Mouse (Mus musculus) mouse embryonic stem cell (cell line): Measurements from ENCODE around the gene Leprot.

Experiments used
- in situ Hi-C, 2 experiments: fragments of 300-500 bp; cut with MboI; formaldehyde crosslinking; loops; 1 replicate in 1 of 2; 3 replicates in 1 of 2; pipeline ENCODE4 v1.14.3; 2019 to 2020; ENCODE audit warnings: low sequenced_read_pairs in 2 of 2, low pct_unique_long_range_greater_than_20kb in 1 of 2, mixed read lengths in 1 of 2; ENCODE audit not compliant: unreplicated experiment in 1 of 2

The Leprot gene

DNA sequence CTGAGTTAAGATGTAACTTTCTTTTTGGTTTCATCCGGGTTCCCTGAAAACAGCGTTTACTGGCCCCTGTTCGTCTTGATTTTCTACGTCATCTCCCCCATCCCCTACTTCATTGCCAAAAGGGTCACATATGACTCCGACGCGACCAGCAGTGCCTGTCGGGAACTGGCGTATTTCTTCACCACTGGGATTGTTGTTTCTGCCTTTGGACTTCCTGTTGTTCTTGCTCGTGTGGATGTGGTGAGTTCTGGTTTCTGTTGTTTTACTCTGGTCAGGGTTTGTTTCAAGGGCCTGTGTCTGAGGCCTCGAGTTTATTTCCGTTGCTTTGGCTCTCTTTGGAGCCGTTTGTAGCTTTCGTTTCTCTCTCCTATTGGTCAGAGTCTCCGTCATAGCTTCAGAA is 8.5 kb downstream of the Leprot start:
- in situ Hi-C loops: loop anchor here in 1 of 2 experiments (10.0 kb wide), 1 partner anchor 339 kb away; no protein-coding TSS in a partner anchor

DNA sequence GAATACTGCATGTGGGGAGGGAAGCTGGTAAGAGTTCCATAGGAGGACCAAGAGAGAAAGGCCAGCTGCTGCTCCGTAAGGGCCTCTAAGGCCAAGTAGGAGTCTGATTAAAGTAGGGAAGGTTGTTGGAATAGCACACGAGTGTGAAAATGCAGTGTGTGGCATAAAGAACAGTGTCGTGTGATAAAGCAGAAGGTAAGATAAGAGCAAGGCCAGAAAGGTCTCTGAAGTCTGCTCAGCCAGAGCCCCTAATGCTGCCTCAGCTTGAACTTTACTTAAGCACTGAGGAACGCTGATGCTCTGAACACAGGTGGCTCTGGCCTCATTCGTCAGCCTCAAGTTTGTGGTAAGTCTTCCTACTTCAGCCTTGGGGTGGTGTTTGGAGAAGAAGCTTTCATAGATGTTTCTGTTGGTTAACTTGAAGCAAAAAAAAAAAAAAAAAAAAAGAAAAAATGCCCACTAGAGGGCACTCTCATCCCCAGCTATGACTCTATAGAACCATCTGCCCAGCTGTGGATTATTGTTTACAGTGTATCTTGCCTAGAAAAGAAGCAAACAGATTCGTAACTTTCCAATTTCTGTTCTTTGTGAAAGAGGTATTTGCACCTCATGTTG is 9.5 kb downstream of the Leprot start:
- in situ Hi-C loops: loop anchor here in 1 of 2 experiments (10.0 kb wide), 1 partner anchor 338 kb away; no protein-coding TSS in a partner anchor

DNA sequence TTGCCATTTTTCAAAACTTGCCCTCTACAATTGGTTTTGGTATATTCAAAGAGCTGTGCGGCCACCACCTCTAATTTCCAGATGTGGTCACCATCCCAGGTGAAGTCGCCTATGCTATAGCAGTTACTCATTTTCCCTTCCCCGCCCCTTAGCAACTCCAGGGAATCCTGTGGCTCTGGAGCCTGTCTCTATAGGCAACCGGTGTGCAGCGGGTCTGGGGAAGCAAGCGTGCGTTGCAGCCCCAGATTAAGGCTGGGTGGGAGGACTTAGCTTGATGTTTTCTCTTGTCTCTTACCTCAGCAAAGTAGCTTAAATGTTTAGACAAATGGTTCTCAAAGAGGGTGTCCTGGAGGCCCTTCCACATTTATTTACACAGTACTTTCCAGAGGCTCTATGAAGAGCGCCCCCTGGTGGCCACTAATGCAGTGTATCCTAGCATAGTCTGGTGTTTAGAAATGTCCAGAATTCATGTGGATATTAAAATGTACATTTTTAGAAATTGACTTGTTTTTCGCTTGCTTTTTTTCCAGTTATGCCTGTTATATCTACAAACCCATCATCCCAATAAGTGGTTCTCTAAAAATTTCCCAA is 16.7 kb downstream of the Leprot start:
- in situ Hi-C loops: no loop called here

DNA sequence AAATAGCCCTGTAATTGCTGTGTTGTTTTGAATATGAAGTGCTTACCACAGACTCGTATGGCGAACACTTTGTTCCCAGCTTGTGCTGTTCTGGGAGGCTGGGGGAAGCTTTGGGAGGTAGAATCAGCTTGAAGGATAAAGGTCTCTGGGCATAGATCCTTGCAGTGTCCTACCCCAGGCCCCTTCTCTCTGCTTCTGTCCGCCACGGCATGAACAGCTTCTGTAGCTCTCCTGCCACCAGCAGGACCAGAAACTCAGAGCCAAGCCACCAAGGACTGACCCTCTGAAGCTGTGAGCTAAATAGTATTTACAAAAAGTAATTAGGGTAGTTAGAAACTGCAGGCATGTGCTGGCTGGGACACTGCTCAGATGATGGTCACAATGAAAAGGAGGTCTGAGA is 17.2 kb downstream of the Leprot start:
- in situ Hi-C loops: no loop called here

DNA sequence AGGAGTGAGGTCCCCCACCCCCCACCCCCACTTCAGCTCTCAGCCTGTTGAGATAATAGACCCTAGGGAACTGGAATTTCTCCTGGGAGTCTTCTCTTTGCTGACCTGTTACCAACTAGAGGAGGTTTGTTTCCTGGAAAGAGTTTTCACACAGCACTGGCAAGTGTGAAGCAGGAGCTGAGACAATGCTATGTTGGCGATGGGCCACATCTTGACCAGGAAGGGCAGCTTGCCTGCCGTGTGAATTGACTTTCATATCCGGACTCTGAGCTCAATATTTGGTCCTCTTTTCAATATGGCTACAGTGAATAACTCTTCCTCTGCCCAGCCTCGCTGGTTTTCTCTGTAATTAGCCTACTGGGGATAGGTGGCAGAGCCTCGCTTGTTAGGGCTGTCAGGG is 21.6 kb downstream of the Leprot start:
- in situ Hi-C loops: no loop called here

DNA sequence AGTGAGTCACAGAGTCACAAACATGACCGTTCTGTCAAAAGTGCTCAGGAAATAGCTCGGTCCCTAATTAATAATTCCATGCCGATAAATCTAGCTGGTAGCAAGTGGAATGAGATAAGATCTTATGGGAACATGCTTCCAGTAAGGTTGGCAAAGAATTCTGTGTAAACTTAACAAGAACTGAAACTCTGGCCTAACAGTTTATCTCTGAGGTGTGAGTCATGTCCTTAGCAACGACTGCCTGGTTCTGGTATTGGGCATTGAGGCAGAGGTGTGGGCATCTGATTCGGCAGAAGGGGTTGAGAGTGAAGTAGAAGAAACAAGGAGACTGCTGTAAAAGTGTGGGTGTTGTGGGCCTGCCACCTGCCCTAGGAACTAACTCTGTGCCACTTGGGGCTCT is 22.3 kb downstream of the Leprot start:
- in situ Hi-C loops: no loop called here

DNA sequence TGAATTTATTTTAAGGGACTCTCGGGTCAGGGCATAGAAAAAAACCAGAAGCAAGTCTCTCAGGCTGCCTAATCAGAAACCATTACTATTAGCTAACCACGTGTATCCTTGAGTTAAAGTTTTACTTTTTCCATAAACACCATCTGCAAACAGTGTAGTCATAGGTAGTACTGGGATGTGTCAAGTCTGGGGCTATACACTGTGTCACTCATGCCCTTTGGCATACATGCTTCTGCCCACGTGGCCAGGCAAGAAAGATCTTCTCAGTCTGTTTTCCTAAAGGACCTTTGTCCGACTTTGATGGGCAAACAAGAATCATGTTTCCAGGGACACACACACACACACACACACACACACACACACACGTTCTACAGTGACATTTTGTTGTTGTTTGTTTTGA is 27.3 kb downstream of the Leprot start:
- in situ Hi-C loops: loop anchor here in 1 of 2 experiments (25.0 kb wide), 1 partner anchor 338 kb away; no protein-coding TSS in a partner anchor

DNA sequence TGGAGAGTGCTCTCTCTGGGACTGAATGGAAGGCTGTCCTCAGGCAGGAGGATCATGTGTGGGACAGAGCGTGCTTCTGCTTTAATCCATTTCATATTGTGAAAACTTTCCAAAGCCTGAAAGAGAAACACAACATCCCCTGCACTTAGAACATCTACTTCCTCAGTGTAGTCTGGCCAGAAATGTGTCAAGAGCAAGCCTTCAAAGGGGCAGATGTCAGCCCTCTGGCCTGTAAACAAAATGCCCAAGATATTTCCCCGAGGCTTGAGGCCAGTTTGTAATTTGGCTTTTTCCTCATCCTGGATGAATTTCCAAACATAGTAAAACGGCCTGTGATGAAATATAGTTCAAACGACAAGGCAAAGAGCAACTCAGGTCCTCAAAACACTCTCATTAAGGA is 28.2 kb downstream of the Leprot start:
- in situ Hi-C loops: loop anchor here in 1 of 2 experiments (25.0 kb wide), 1 partner anchor 337 kb away; no protein-coding TSS in a partner anchor

DNA sequence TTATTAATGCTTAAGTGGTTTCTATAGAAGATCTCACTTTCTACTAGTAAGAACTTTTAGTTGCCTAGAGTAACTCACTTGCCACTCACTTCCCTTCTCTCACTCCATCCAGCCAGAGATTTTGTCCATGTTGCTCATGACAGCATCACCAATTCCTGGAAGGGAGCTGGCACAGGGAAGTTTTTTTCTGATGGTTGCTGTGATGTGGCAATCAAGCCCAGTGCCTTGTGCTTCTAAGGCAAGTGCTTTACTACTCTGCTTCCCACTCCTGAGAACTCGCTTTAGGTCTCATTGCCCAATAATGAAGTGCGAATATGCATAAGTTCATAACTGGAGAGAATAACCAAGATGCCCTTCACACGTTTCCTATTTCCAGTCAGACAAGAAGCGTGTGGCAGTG is 35.1 kb downstream of the Leprot start:
- in situ Hi-C loops: loop anchor here in 1 of 2 experiments (25.0 kb wide), 1 partner anchor 330 kb away; no protein-coding TSS in a partner anchor

DNA sequence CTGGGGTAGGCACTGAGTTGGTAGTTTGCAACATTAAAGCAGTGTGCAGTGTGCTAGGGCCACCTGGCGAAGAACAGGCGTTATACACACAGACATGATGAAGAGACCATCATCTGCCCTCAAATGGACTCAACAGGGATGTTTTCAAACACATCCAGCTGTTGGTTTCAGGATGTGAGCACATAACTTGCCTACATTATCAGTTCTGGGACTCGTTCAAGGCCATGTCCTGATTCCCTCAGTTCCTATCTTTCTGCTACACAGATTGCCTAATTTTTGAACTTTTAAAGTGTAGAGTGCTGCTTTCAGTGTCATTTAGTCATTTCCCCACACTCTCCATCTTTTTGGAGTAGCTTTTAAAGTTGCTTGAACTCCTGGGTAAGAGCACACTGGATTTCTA is 35.6 kb downstream of the Leprot start:
- in situ Hi-C loops: loop anchor here in 1 of 2 experiments (25.0 kb wide), 1 partner anchor 329 kb away; no protein-coding TSS in a partner anchor

DNA sequence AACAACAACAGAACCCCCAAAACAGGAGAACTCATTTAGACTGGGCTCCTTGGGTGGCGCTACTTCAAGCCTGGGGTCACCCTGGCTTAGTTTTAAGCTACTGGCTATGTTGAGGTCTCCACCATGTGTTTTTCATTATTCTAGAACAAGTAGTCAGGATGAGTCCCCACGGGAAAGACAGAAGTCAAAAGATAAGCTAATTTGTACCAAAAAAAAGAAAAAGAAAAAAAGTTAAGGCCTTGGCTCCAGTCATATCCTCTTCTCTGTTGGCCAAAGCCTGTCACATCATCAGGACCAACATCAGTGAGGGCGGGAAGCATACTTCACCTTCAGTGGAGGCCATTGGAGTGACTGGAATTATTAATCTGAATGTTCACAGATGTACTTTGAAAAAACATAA is 37.3 kb downstream of the Leprot start:
- in situ Hi-C loops: loop anchor here in 1 of 2 experiments (25.0 kb wide), 1 partner anchor 327 kb away; no protein-coding TSS in a partner anchor

DNA sequence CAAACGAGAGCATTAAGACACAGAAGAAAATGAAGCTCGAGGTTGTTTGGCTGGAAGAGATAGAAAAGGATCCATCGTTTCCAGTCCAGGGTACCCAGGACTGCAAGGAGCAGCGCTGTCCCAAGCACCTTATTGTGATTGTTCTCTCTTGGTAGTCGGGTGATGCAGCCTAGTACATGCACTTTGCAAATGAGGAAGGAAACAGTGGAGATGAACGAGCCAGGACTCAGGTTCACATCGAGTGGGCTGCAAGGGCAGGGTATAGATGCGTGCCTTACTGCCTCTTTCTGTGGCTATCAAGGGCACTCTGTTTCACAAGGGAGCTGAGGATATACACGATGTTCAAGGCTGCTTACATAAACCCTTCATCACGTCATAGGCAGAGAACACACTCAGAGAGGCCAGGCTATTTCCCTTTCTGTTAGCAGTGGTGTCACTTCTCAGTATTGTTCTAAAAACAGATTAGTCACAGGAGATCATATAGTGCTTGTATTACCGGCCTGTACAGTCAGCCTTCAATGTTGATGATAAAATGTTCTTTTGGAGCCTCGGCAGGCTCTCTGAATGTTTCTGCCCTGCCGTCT is 38.8 kb downstream of the Leprot start:
- in situ Hi-C loops: loop anchor here in 1 of 2 experiments (25.0 kb wide), 1 partner anchor 326 kb away; no protein-coding TSS in a partner anchor

DNA sequence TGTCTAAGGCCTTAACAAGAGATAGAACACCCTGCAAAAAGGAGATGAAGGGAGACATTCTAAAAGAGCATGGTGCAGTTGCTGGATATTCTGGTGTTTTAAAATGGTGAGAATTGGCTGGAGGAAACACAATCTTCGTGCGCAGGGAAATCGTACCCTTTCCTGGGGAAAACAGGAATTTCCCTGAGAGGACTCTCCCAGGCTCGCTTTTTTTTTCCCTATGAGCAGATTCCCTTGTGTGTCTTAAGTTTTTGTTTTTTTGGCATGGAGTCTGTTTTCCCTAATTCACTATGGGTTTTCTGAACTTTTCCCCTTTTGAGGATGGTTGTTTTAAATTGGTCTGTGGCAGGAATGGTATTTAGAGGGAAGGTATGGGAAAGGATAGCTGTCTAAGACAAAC is 41.7 kb downstream of the Leprot start:
- in situ Hi-C loops: loop anchor here in 1 of 2 experiments (25.0 kb wide), 1 partner anchor 323 kb away; no protein-coding TSS in a partner anchor

DNA sequence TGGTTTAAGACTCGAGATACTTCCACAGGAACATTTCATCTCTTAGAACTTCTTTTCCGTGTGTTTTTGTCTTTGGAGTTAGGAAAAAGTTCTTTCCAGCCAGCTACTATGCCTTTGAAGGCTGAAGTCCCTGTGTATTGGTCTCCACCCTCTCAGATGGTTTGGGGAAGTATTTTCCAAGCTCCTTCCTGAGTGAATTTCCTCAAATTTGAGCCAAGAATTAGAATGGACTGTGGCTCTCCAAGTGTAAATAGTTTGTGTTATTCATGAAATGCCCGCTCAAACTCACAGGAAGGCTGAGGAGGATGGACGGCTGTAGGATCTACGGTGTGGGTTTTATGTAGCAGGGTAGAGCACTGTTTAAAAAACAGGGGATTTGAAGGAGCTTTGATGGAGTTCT is 42.1 kb downstream of the Leprot start:
- in situ Hi-C loops: loop anchor here in 1 of 2 experiments (25.0 kb wide), 1 partner anchor 323 kb away; no protein-coding TSS in a partner anchor

DNA sequence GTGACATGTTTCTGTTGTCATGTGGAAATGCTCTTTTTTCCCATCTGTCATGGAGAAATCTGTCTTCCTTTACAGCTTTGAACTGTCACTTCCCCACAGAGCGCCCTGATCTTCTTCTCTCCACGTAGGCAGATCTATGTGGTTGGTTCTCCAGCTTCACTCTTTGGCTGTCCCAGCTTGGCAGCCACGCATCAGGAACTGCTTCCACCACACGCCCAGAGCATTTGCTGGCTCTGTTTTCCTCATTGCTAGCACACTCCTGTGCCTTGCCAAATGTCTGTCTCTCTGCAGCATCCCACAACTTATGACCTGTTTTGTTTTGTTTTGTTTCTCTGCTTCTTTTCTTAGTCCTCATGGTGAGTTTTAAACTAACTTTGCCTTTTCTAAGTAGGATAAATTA is 45.4 kb downstream of the Leprot start:
- in situ Hi-C loops: loop anchor here in 1 of 2 experiments (25.0 kb wide), 1 partner anchor 319 kb away; no protein-coding TSS in a partner anchor

DNA sequence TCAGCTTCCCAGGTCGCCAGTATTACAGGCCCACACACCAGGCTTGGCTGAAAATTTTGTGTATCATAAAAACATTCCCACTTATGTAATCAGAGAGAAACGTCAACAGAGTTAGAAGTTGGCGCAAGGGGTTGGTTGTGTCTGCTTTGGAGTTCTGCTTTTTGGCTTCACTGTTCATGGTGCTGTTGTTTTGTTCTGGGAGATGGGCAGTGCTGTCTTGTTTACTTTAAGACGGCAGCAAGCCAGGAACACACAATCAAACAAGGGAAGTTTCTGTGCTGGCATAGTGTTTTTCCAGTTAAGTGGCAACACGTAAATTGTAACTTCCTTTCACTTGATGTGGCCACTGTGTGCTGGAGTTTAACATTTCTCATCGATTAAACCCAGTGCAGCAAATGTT is 47.0 kb downstream of the Leprot start:
- in situ Hi-C loops: loop anchor here in 1 of 2 experiments (25.0 kb wide), 1 partner anchor 318 kb away; no protein-coding TSS in a partner anchor

DNA sequence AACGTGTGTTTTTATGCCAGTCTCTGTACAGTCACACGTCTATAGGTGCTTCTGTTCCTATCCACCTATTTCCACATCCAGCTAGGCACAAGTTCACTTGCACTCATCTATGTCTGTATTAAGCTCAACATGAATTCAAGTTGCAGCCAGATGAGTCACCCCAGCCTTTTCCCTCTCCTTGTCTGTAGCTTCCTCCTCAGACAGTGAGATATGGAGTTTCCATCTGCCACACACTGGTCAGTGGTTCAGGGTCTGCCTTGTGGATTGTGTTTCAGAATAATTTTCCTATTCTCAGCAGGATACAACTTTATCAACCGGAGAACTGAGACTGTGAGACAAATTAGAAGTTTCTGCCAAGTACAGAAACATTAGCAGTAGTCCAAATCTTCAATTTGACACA is 49.7 kb downstream of the Leprot start:
- in situ Hi-C loops: loop anchor here in 1 of 2 experiments (25.0 kb wide), 1 partner anchor 315 kb away; no protein-coding TSS in a partner anchor

DNA sequence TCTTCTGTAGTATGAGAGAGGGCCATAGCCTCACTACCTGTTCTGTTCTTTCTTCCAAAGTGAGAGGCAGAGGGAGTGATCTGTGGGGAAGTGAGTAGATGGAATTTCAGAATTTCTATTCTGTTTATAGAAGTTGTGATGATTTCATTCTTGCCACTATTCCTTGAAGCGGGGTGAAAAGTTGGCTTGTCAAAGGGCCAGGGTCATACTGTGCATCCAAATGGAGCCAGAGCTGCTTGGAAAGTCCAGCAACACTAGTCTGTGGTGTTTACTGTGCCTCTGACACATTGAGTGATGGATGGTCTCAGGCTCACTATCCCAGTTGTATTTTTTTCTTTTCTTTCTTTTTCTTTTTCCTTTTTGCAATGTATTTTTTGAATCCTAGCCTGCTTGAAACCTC is 51.9 kb downstream of the Leprot start:
- in situ Hi-C loops: loop anchor here in 1 of 2 experiments (25.0 kb wide), 1 partner anchor 313 kb away; no protein-coding TSS in a partner anchor
